Mouse (Mus musculus): ENCODE results near the gene Trp53bp2.

The Trp53bp2 gene

DNA sequence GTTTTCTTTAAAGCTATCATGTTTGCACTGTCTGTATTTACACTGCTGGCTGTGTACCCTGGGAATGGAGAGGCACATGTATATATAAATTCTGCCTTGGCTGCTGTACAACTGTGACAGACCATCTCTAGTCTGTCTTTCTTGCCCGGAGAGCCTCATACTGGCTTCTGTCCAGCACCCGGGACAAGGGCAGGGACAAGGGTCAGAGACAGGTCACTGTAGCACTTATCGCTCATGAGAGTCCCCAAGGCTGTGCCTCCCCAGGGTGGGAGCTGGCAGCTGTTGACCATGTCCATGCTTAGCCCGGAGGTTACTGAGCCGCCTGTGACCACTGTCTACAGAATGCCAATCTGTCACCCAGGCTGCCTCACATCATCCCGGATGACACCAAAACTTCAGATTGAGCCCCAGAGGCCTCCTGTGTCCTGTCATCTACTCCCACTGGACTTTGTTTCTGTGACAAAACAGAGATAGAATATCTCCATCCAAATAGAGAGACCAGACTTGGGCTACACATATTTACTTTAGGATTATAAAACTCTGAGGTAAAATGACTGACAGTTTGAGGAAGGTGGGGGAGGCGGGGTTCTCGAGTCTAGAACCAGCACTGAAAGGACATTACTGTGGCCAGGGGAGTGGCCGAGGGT is 90.6 kb downstream of the Trp53bp2 start:
- in situ Hi-C loops (cut with MseI, MboI) = no loop called here

DNA sequence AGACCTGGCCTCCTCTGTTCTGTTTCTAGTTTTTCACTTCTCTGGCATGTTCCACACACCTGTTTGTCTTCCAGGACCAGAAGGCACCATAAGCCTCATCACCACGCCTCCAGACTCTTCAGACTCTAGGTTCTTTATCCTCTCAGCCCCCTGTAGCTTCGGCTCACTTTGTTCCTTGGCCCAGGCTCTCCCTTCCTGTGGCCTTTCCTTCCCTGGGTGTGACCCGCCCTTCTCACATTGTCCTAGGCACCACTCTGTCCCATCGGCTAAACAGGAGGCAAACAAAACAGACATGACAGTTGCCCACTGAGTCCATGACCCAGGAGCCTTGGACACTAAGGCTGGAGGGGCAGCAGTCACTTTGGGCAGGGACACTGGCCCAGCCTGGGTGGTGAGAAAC is 91.3 kb downstream of the Trp53bp2 start:
- in situ Hi-C loops (cut with MseI, MboI) = no loop called here

GRCm38 (mm10) chr1:182500843-182501242 is 91.9 kb downstream of the Trp53bp2 start:
- in situ Hi-C loops (cut with MseI, MboI) = no loop called here

- in situ Hi-C loops (cut with MseI, MboI) = no loop called here
Measured at GRCm38 (mm10) chr1:182501815-182502405, 92.9 kb downstream of the Trp53bp2 start.

GRCm38 (mm10) chr1:182502491-182503050 is 93.6 kb downstream of the Trp53bp2 start:
- in situ Hi-C loops (cut with MseI, MboI) = no loop called here

GRCm38 (mm10) chr1:182503206-182503900 is 94.4 kb downstream of the Trp53bp2 start:
- in situ Hi-C loops (cut with MseI, MboI) = no loop called here

DNA sequence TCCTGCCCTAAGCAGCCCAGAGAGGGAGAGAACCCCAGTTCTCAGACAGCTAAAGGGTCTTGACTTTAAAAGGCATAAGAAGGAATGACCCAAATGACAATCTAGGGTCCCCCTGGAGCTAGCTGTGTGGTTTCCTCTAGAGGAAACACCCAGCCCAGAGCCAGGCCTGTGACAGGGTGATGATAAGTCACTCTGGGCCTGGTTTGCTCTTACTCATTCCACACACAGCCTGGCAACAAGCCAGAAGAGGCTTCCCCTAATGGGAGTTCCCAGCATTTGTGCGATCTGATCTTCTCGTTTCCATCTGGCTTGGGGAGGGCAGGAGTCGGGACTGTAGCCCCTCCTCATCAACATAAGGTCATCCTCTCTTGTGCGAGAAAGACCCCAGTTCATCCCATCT is 95.3 kb downstream of the Trp53bp2 start:
- in situ Hi-C loops (cut with MseI, MboI) = no loop called here

- in situ Hi-C loops (cut with MseI, MboI) = no loop called here
Measured at GRCm38 (mm10) chr1:182505291-182505690, 96.3 kb downstream of the Trp53bp2 start.

- in situ Hi-C loops (cut with MseI, MboI) = no loop called here
Measured at GRCm38 (mm10) chr1:182506229-182506986, 97.4 kb downstream of the Trp53bp2 start.

DNA sequence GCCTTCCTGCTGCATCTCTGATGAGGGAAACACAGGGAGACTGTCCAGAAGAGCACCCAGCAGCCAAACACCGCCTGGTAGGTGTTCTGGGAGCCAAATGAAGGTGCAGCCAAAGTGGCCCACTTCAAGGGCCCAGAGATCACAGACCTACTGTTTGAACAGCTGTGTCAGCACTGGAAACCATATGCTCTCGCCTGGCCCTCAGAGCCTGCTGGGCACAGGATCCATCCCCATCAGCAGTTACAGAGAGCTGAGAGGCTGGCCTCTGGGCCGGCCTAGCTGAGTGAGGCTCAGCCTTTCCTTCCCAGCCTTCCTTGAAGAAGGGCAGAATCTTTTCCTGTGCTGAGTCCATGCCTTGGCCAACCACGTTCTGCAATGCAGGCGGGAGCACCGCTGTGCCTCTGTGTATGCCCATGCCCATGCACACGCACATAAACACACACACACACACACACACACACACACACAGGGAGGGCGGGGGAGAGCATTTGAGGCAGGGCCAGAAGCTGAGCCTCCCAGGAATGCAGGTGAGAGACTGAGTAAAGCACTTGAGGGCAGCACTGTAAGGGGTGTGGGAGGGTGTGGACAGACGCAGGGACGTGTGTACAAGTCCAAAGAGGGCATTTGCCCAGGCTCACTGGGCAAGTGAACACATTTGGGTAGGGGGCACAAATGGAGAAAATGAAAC is 100.3 kb downstream of the Trp53bp2 start:
- in situ Hi-C loops (cut with MseI, MboI) = no loop called here

GRCm38 (mm10) chr1:182511073-182511472 is 102.1 kb downstream of the Trp53bp2 start:
- in situ Hi-C loops (cut with MseI, MboI) = no loop called here

- in situ Hi-C loops (cut with MseI, MboI) = no loop called here
Measured at GRCm38 (mm10) chr1:182511778-182512177, 102.8 kb downstream of the Trp53bp2 start.
